Mouse (Mus musculus) forebrain, postnatal 0 days (tissue): ENCODE results near the gene Zic5. TPM values are rescaled to one million over a fixed set of nuclear protein-coding genes. Genes with fewer than 3 reads are reported as not detected.

Experiments
- ATAC-seq: fragments of 200-750 bp; cut with Nextera tagmentation; 2 replicates; pipeline ENCODE4 v1.8.0; 2017; ENCODE audit warnings: mild to moderate bottlenecking, moderate library complexity
- DNase-seq: peaks from one replicate; pipeline ENCODE4 v3.0.0-alpha.2; 2015
- H3K27ac ChIP-seq: fragments of 300-500 bp; sonication (generic); 2 replicates; pipeline ENCODE4 v1.5.1; 2014; ENCODE audit warnings: low read depth, mild to moderate bottlenecking, antibody characterized with exemption, low read length, moderate library complexity, mixed read lengths
- H3K27me3 ChIP-seq: fragments of 300-500 bp; sonication (generic); 2 replicates; pipeline ENCODE4 v1.6.1; 2014; ENCODE audit warnings: mild to moderate bottlenecking, low read length, mixed read lengths; ENCODE audit not compliant: insufficient read depth
- H3K36me3 ChIP-seq: fragments of 300-500 bp; sonication (generic); 2 replicates; pipeline ENCODE4 v1.6.1; 2014; ENCODE audit warnings: mild to moderate bottlenecking, moderate library complexity; ENCODE audit not compliant: insufficient read depth
- H3K4me1 ChIP-seq: fragments of 300-500 bp; sonication (generic); 2 replicates; pipeline ENCODE4 v1.6.1; 2014; ENCODE audit warnings: antibody characterized with exemption; ENCODE audit not compliant: insufficient read depth
- H3K4me2 ChIP-seq: fragments of 300-500 bp; sonication (generic); 2 replicates; pipeline ENCODE4 v1.6.1; 2014; ENCODE audit warnings: low read depth, mild to moderate bottlenecking, moderate library complexity
- H3K4me3 ChIP-seq: fragments of 300-500 bp; sonication (generic); 2 replicates; pipeline ENCODE4 v1.5.1; 2014; ENCODE audit warnings: low read depth, low read length, mixed read lengths
- H3K9ac ChIP-seq: fragments of 300-500 bp; sonication (generic); 2 replicates; pipeline ENCODE4 v1.6.1; 2014; ENCODE audit warnings: mild to moderate bottlenecking
- H3K9me3 ChIP-seq: fragments of 300-500 bp; sonication (generic); 2 replicates; pipeline ENCODE4 v1.6.1; 2016; ENCODE audit warnings: low read length
- CTCF ChIP-seq: sonication (generic); IDR thresholded peaks from 2 replicates; pipeline ENCODE4 v1.5.1; 2016; ENCODE audit warnings: antibody characterized with exemption, control low read depth, low read depth
- WGBS: fragments of 180-500 bp; shearing (Covaris S2); extraction: QIAGEN DNeasy Blood & Tissue Kit; methylation state at CpG from one replicate; pipeline ENCODE4 v1.1.7; 2014; 5-methylcytosine and 5-hydroxymethylcytosine counted together
- polyA plus RNA-seq: library from polyadenylated mRNA; unstranded; fragments of >200 nt; fragmentation: Nextera tagmentation; extraction: Ambion mirVana; gene quantifications from 2 replicates; pipeline ENCODE4 v1.2.1, GENCODE M21; 2015
- total RNA-seq: library from RNA; depleted of rRNA; stranded (reverse); fragments of >200 nt; gene quantifications from 2 replicates; pipeline ENCODE4 v1.2.3, GENCODE M21; 2014

Zic5 gene
- total and polyA plus RNA-seq, 2 experiments from 2014 or later, result 13.8 to 22.8 TPM

- Histone ChIP-seq H3K9me3 (no peaks in the 10 kb centered on the region), H3K27me3 (peaks cover 10% of the 10 kb centered on the region), H3K4me2 (peak overlapping the region; percentile 56), H3K27ac (peak overlapping the region; percentile 83), H3K9ac (peak overlapping the region; percentile 61), H3K36me3 (no peaks in the 10 kb centered on the region), H3K4me1 (no peaks in the 10 kb centered on the region), H3K4me3 (peak overlapping the region; percentile 48)
- DNase-seq (peak; percentile 49), ATAC-seq (peak; percentile 5; the same call in 1 of the 2 replicates)
- TF ChIP-seq CTCF, result no peak
- 0% methylated on average over 60 of the region's 65 CpGs for WGBS
Measured at GRCm38 (mm10) chr14:122475557-122476040, 10.1 kb upstream of the Zic5 start.

- no peaks in the 10 kb centered on the region for H3K4me1 ChIP-seq
- DNase-seq (peak; percentile 80), ATAC-seq (peak; percentile 64)
- no peaks in the 10 kb centered on the region for H3K9me3 ChIP-seq
- H3K27ac ChIP-seq, result peak within 1 kb of the TSS; percentile 87
- H3K4me2 ChIP-seq, result peak within 1 kb of the TSS; percentile 56
- H3K4me3 ChIP-seq, result peak within 1 kb of the TSS; percentile 48
- peak within 1 kb of the TSS; percentile 61 for H3K9ac ChIP-seq
- under 1% methylated on average over 43 of the region's 73 CpGs for WGBS
- H3K27me3 ChIP-seq, result peaks cover 6% of the 10 kb centered on the region
- TF ChIP-seq CTCF, result no peak
- H3K36me3 ChIP-seq, result no peaks in the 10 kb centered on the region
Measured at GRCm38 (mm10) chr14:122474891-122475556, 9.5 kb upstream of the Zic5 start, which contains the start of gene Zic2. TSS of gene Zic2 (plus strand) at chr14:122475435.

GRCm38 (mm10) chr14:122474041-122474890, 8.8 kb upstream of the Zic5 start:
- ATAC-seq (peak; percentile 78), DNase-seq (peak; percentile 79)
- Histone ChIP-seq H3K4me2 (peak overlapping the region; percentile 56), H3K4me3 (peak overlapping the region; percentile 48), H3K27me3 (peaks cover 13% of the 10 kb centered on the region), H3K27ac (peak overlapping the region; percentile 87), H3K4me1 (no peaks in the 10 kb centered on the region), H3K9me3 (no peaks in the 10 kb centered on the region), H3K9ac (peak overlapping the region; percentile 57), H3K36me3 (no peaks in the 10 kb centered on the region)
- 1% methylated on average over 57 of the region's 57 CpGs for WGBS
- no peak for TF ChIP-seq CTCF

- H3K9me3 ChIP-seq, result no peaks in the 10 kb centered on the region
- DNase-seq, result no peak
- peak overlapping the region; percentile 56 for H3K4me2 ChIP-seq
Measured at GRCm38 (mm10) chr14:122473211-122473751, 7.8 kb upstream of the Zic5 start.

GRCm38 (mm10) chr14:122472647-122473046, 7.2 kb upstream of the Zic5 start:
- no peak for TF ChIP-seq CTCF

More at GRCm38 (mm10) chr14:122473211-122473751, 7.8 kb upstream of the Zic5 start:
- H3K27me3 ChIP-seq, result peaks cover 20% of the 10 kb centered on the region
- H3K27ac ChIP-seq, result peak overlapping the region; percentile 62
- no peak overlapping the region for H3K9ac ChIP-seq
- H3K36me3 ChIP-seq, result no peaks in the 10 kb centered on the region
- 16% methylated on average over 17 of the region's 17 CpGs for WGBS
- no peak for TF ChIP-seq CTCF
- no peaks in the 10 kb centered on the region for H3K4me1 ChIP-seq
- no peak for ATAC-seq
- H3K4me3 ChIP-seq, result peak overlapping the region; percentile 48

GRCm38 (mm10) chr14:122472161-122472560, 6.7 kb upstream of the Zic5 start:
- peaks cover 30% of the 10 kb centered on the region for H3K27me3 ChIP-seq
- H3K4me3 ChIP-seq, result 0 out of 2 replicates have a peak overlapping the region, but pooled peaks have one; percentile 15
- TF ChIP-seq CTCF, result no peak
- peak overlapping the region; percentile 56 for H3K4me2 ChIP-seq
- H3K9me3 ChIP-seq, result no peaks in the 10 kb centered on the region
- no peak overlapping the region for H3K9ac ChIP-seq
- peak overlapping the region; percentile 62; the same call in 1 of the 2 replicates for H3K27ac ChIP-seq
- ATAC-seq (no peak), DNase-seq (peak; percentile 44)
- H3K36me3 ChIP-seq, result no peaks in the 10 kb centered on the region
- no peaks in the 10 kb centered on the region for H3K4me1 ChIP-seq
- 17% methylated on average over 13 of the region's 13 CpGs for WGBS

More at GRCm38 (mm10) chr14:122472647-122473046, 7.2 kb upstream of the Zic5 start:
- no peaks in the 10 kb centered on the region for H3K4me1 ChIP-seq
- H3K27ac ChIP-seq, result peak overlapping the region; percentile 62
- H3K27me3 ChIP-seq, result peaks cover 26% of the 10 kb centered on the region
- 0 out of 2 replicates have a peak overlapping the region, but pooled peaks have one; percentile 0 for H3K9ac ChIP-seq
- peak overlapping the region; percentile 56 for H3K4me2 ChIP-seq
- no peaks in the 10 kb centered on the region for H3K9me3 ChIP-seq
- DNase-seq (peak; percentile 45), ATAC-seq (no peak)
- H3K4me3 ChIP-seq, result peak overlapping the region; percentile 5; the same call in 1 of the 2 replicates
- 22% methylated on average over 5 of the region's 5 CpGs for WGBS
- H3K36me3 ChIP-seq, result no peaks in the 10 kb centered on the region
